Mouse (Mus musculus): Measurements from ENCODE around the gene Ubxn1. TPM values are rescaled to one million over a fixed set of nuclear protein-coding genes. Genes with fewer than 3 reads are reported as not detected.
"Not testable (repeated sequence)": the region's sequence is repeated elsewhere in the genome, so short reads cannot be mapped to it uniquely, and the experiment has no call there.

Ubxn1 gene
- polyA plus RNA-seq, 1 experiment: 119 TPM

- Histone ChIP-seq H3K4me3 (ENCODE audit: control insufficient read depth, insufficient read depth, low read length) (no peak overlapping the region), H3K36me3 (ENCODE audit: control insufficient read depth, insufficient read depth, low read length) (no peaks in the 10 kb centered on the region), H3K4me1 (replicated peaks; ENCODE audit: control insufficient read depth, insufficient read depth, low read length) (no peaks in the 10 kb centered on the region), H3K27ac (ENCODE audit: control insufficient read depth, insufficient read depth, low read length) (no peak overlapping the region), H3K27me3 (ENCODE audit: control insufficient read depth, insufficient read depth, low read length) (no peaks in the 10 kb centered on the region)
- DNase-seq: no peak
- TF ChIP-seq POLR2A (IDR thresholded peaks at IDR 0.05; ENCODE audit: control insufficient read depth, extremely low read depth, insufficient read depth, low read length, poor library complexity) (no peak), CTCF (IDR thresholded peaks at IDR 0.05; ENCODE audit: borderline replicate concordance, control insufficient read depth, extremely low read depth, insufficient read depth, low read length, poor library complexity) (no peak)
- WGBS: 91% methylated on average over 3 of the region's 3 CpGs
Observed at GRCm38 (mm10) chr19:8853117-8853516, 18.2 kb upstream of the Ubxn1 start.

DNA sequence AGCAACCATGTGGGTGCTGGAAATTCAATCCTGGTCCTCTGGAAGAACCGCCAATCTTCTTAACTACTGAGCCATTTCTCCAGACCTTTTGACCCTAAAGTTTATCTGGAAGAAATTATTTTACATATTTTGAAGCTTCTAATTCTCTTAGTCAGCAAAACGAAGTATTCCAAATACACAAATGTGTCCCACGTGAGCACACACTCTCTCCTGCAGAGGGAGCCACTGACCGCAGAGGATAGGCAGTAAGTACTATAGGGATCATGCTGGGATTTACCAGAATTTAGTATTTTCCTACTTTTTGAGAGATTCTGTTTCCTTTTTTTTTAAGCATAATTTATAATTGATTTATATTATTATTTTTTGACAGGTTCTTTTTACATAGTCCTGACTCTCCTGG lies 13.6 kb upstream of the Ubxn1 start:
- H3K4me1 ChIP-seq (replicated peaks; ENCODE audit: control insufficient read depth, insufficient read depth, low read length): no peaks in the 10 kb centered on the region
- no peak overlapping the region for H3K27ac ChIP-seq (ENCODE audit: control insufficient read depth, insufficient read depth, low read length)
- no peaks in the 10 kb centered on the region for H3K27me3 ChIP-seq (ENCODE audit: control insufficient read depth, insufficient read depth, low read length)
- no peaks in the 10 kb centered on the region for H3K36me3 ChIP-seq (ENCODE audit: control insufficient read depth, insufficient read depth, low read length)
- H3K4me3 ChIP-seq (ENCODE audit: control insufficient read depth, insufficient read depth, low read length): no peak overlapping the region
- TF ChIP-seq CTCF (IDR thresholded peaks at IDR 0.05; ENCODE audit: borderline replicate concordance, control insufficient read depth, extremely low read depth, insufficient read depth, low read length, poor library complexity) (no peak), POLR2A (IDR thresholded peaks at IDR 0.05; ENCODE audit: control insufficient read depth, extremely low read depth, insufficient read depth, low read length, poor library complexity) (no peak)
- 33% methylated on average over 4 of the region's 4 CpGs for WGBS
- peak; percentile 50 for DNase-seq

DNA sequence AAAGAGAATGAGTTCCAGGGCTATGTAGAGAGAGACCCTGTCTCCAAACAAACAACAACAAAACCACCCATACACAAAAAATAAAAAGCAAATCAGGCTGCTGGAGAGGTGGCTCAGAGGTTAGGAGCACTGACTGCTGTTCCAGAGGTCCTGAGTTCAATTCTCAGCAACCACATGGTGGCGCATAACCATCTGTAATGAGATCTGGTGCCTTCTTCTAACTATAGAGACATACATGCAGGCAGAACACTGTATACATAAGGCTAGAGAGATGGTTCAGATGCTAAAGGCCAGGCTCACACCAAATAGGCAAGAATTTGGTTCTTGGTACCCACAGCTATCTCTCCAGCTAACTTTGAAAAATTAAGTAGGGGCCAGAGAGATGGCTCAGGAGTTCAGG lies 12.3 kb upstream of the Ubxn1 start:
- H3K27ac ChIP-seq (ENCODE audit: control insufficient read depth, insufficient read depth, low read length): no peak overlapping the region
- H3K4me1 ChIP-seq (replicated peaks; ENCODE audit: control insufficient read depth, insufficient read depth, low read length): no peaks in the 10 kb centered on the region
- no peak for TF ChIP-seq POLR2A (IDR thresholded peaks at IDR 0.05; ENCODE audit: control insufficient read depth, extremely low read depth, insufficient read depth, low read length, poor library complexity)
- no peak for TF ChIP-seq CTCF (IDR thresholded peaks at IDR 0.05; ENCODE audit: borderline replicate concordance, control insufficient read depth, extremely low read depth, insufficient read depth, low read length, poor library complexity)
- H3K27me3 ChIP-seq (ENCODE audit: control insufficient read depth, insufficient read depth, low read length): no peaks in the 10 kb centered on the region
- no peaks in the 10 kb centered on the region for H3K36me3 ChIP-seq (ENCODE audit: control insufficient read depth, insufficient read depth, low read length)
- peak; percentile 61 for DNase-seq
- 39% methylated on average over 1 of the region's 1 CpGs for WGBS
- H3K4me3 ChIP-seq (ENCODE audit: control insufficient read depth, insufficient read depth, low read length): no peak overlapping the region

DNA sequence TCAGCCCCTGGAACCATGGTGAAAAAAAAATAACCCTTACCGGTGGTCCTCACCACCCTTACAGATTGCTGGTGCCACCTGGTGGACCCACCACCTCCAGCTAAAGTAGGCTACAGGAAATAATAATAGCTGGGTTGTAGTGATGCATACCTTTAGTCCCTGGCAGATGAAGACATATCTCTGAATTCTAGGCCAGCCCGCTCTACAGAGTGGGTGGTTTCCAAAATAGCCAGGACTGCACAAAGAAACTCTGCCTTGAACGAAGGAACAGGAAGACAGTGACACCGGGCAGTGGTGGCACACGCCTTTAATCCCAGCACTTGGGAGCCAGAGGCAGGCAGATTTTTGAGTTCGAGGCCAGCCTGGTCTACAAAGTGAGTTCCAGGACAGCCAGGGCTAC lies 7.0 kb upstream of the Ubxn1 start:
- Histone ChIP-seq H3K27me3 (ENCODE audit: control insufficient read depth, insufficient read depth, low read length) (no peaks in the 10 kb centered on the region), H3K4me3 (ENCODE audit: control insufficient read depth, insufficient read depth, low read length) (no peak overlapping the region), H3K36me3 (ENCODE audit: control insufficient read depth, insufficient read depth, low read length) (no peaks in the 10 kb centered on the region), H3K27ac (ENCODE audit: control insufficient read depth, insufficient read depth, low read length) (no peak overlapping the region), H3K4me1 (replicated peaks; ENCODE audit: control insufficient read depth, insufficient read depth, low read length) (no peaks in the 10 kb centered on the region)
- TF ChIP-seq POLR2A (IDR thresholded peaks at IDR 0.05; ENCODE audit: control insufficient read depth, extremely low read depth, insufficient read depth, low read length, poor library complexity) (no peak), CTCF (IDR thresholded peaks at IDR 0.05; ENCODE audit: borderline replicate concordance, control insufficient read depth, extremely low read depth, insufficient read depth, low read length, poor library complexity) (no peak)
- DNase-seq: no peak
- WGBS: 90% methylated on average over 6 of the region's 6 CpGs

- WGBS: 66% methylated on average over 3 of the region's 3 CpGs
- not testable (repeated sequence) for H3K27ac ChIP-seq (ENCODE audit: control insufficient read depth, insufficient read depth, low read length); H3K4me1 ChIP-seq (replicated peaks; ENCODE audit: control insufficient read depth, insufficient read depth, low read length); H3K4me3 ChIP-seq (ENCODE audit: control insufficient read depth, insufficient read depth, low read length); H3K27me3 ChIP-seq (ENCODE audit: control insufficient read depth, insufficient read depth, low read length); DNase-seq
- H3K36me3 ChIP-seq (ENCODE audit: control insufficient read depth, insufficient read depth, low read length): peaks cover 18% of the 10 kb centered on the region
Observed at GRCm38 (mm10) chr19:8870381-8870780, 915 bp upstream of the Ubxn1 start.

GRCm38 (mm10) chr19:8870838-8871237 lies 458 bp upstream of the Ubxn1 start:
- DNase-seq: no peak
- no peaks in the 10 kb centered on the region for H3K27me3 ChIP-seq (ENCODE audit: control insufficient read depth, insufficient read depth, low read length)
- 24% methylated on average over 9 of the region's 9 CpGs for WGBS
- peaks cover 18% of the 10 kb centered on the region for H3K36me3 ChIP-seq (ENCODE audit: control insufficient read depth, insufficient read depth, low read length)
- H3K4me1 ChIP-seq (replicated peaks; ENCODE audit: control insufficient read depth, insufficient read depth, low read length): peaks cover 9% of the 10 kb centered on the region
- peak overlapping the region; percentile 35 for H3K27ac ChIP-seq (ENCODE audit: control insufficient read depth, insufficient read depth, low read length)
- peak overlapping the region; percentile 92 for H3K4me3 ChIP-seq (ENCODE audit: control insufficient read depth, insufficient read depth, low read length)
- TF ChIP-seq POLR2A (IDR thresholded peaks at IDR 0.05; ENCODE audit: control insufficient read depth, extremely low read depth, insufficient read depth, low read length, poor library complexity): no peak
- TF ChIP-seq CTCF (IDR thresholded peaks at IDR 0.05; ENCODE audit: borderline replicate concordance, control insufficient read depth, extremely low read depth, insufficient read depth, low read length, poor library complexity): no peak

GRCm38 (mm10) chr19:8872266-8872840 lies 1.1 kb downstream of the Ubxn1 start:
- Histone ChIP-seq H3K36me3 (ENCODE audit: control insufficient read depth, insufficient read depth, low read length) (peaks cover 18% of the 10 kb centered on the region), H3K27me3 (ENCODE audit: control insufficient read depth, insufficient read depth, low read length) (no peaks in the 10 kb centered on the region), H3K27ac (ENCODE audit: control insufficient read depth, insufficient read depth, low read length) (no peak overlapping the region), H3K4me1 (replicated peaks; ENCODE audit: control insufficient read depth, insufficient read depth, low read length) (peaks cover 9% of the 10 kb centered on the region), H3K4me3 (ENCODE audit: control insufficient read depth, insufficient read depth, low read length) (peak overlapping the region; percentile 92)
- no peak for DNase-seq
- WGBS: 77% methylated on average over 10 of the region's 10 CpGs
- no peak for TF ChIP-seq CTCF (IDR thresholded peaks at IDR 0.05; ENCODE audit: borderline replicate concordance, control insufficient read depth, extremely low read depth, insufficient read depth, low read length, poor library complexity)

Measured in thymus, adult 2 months (tissue).